Mouse (Mus musculus) heart, postnatal 10 days (tissue): Measurements from ENCODE around the gene Scp2. TPM values are rescaled to one million over a fixed set of nuclear protein-coding genes. Genes with fewer than 3 reads are reported as not detected.
"Not testable (repeated sequence)": the region's sequence is repeated elsewhere in the genome, so short reads cannot be mapped to it uniquely, and the experiment has no call there.

Source experiments
- DNase-seq, 2 experiments: peaks; one replicate each; pipeline ENCODE4 v3.0.0; 2021
- intact Hi-C: fragments of 180-260 bp; cut with DNase I; formaldehyde crosslinking; loops from one replicate; pipeline ENCODE4 v1.15.1; 2025
- total RNA-seq, 2 experiments: library from RNA; stranded (reverse); gene quantifications; 2 replicates each; pipeline ENCODE4 v1.2.3; 2021

Gene Scp2
- 100 to 1,000 TPM; 189 to 194 TPM for total RNA-seq

DNA sequence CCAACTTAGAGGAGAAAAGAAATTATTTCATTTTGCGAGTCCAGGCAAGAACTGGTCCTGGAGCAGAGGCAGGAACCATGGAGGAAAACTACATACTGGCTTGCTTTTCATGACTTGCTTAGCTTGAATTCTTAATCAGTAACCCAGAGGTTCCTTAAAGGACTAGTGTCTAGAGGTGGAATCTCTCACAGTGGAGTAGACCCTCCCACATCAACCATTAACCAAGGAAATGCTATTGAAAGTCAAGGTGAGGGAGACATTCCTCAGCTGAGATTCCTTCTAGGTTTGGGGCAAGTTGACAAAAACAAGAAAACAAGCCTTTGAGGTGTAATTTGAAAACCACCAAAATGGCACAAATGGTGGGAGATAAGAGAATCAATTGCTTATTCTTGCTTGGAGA, at the start of gene Scp2:
TSS of gene Scp2 (minus strand) at position 119 of the 400 bp plus-strand sequence.
- DNase-seq, result no peak
- intact Hi-C loops, result no loop called here

DNA sequence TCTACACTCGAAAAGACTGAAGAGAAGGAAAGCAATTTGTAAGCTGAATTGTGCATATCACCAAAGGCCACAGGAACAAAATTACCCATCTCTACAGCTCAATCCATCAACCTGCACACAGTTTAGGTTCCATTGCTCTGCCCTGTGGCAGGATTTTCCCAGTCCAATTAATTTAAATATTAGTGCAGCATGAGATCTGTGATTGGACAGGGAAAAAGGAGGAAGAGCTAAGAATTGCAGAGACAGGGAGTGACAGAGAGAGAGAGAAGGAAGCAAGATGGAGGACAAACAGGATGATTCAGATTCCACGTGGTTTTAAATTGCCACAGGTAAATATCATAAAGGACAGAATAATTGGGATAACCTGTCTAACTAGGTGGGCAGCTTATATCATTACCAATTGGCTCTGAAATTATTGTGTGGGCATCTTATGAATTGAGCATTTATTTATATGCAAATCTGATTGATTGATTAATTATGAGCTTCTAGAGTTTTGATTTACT, 48.1 kb upstream of the Scp2 start:
- no peak for DNase-seq
- intact Hi-C loops, result no loop called here

DNA sequence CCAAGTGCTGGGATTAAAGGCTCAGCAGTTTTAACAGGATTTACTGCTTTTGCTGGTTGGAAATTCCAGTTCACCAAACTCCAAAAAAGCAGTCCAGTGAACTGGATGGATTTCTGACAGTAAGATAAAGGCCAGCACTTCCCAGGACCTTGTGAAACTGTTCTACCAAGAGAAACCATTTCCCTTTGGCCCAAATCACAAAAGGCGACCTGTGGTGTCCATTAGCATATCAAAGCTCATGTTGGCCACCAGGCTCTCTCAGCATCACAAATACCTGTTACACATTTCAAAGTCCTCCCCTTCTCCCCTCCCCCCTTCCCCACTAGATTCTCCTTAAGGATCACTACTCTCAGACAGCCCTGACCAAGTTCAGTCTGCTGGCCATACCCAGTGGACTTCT, 37.5 kb upstream of the Scp2 start:
- intact Hi-C loops, result no loop called here

DNA sequence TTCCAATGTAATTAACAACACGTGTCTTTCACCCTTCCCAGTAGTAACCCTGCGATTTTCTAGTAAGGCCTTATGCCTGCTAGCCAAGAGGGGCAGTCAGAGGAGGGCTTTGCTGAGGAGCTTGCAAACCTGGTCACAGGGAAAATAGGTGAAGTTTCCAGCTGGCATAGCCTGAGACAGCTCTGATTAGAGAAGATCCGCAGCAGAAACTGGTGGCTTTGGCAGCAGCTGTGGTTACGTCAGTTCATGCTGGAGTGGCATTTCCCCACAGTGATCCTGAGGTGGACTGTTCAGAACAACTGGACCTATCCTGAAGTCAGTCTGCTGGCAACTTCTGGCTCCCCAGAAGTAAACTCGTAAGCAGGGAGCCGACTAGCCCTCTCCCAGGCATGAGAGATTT, 23.3 kb upstream of the Scp2 start:
- intact Hi-C loops, result loop anchor here (5.0 kb wide), 1 partner anchor 159 kb away; the partner anchor contains the start of gene Coa7
- DNase-seq, result no peak

More for the DNA sequence above, 37.5 kb upstream of the Scp2 start:
- no peak for DNase-seq

DNA sequence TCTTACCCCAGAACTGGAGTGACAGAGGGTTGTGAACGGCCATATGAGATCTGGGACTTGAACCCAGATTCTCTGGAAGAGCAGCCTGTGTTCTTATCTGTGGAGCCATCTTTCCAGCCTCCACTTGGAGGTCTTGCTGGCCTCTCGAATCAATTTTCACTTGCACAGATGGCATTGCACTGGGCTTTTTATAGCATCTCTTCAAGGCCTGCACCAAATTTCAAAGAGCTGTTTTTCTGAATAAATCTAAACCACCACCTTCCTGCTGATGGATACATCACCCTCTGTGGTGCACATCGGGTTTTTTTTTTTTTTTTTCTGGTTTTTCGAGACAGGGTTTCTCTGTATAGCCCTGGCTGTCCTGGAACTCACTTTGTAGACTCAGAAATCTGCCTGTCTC, 22.1 kb upstream of the Scp2 start:
- no peak for DNase-seq
- intact Hi-C loops, result loop anchor here (5.0 kb wide), 1 partner anchor 160 kb away; the partner anchor contains the start of gene Coa7

DNA sequence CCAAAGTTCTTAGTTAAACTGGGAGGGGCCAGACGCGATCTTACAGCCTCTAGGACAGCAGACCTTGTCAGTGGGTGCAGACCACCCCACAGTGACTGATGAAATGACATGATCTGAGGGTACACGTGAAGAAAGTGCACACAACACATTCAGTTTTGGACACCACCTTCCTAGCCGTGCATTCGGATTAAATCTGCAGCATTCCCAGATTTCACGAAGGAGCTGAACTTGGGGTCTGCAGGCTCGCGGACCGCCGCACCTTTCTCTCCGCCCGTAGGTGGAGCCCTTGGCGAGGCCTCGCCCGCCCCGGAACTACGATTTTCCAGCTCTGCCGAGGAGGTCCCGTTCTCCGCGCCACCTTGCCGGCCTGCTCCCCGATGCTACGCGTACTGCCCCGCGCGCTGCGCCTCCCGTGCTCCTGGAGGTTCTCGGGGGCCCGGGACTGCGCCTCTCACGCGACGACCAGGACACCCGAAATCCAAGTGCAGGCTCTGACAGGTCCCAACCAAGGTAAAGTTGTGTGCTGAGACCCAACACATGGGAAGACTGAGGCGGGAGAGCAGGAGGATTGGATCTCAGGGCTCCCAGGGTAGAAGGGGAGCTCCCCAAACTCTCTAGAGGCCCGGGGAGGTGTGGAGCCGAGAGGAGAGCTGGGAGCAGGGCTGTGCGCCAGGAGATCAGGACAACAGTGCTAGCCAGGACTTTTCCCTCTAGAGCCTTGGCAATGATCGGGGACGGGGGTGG, 20.5 kb upstream of the Scp2 start, which contains the start of gene Echdc2:
TSS of gene Echdc2 (plus strand) at position 286 of the 744 bp plus-strand sequence.
- intact Hi-C loops, result loop anchor here (5.0 kb wide), 1 partner anchor 162 kb away; the partner anchor contains the start of gene Coa7

DNA sequence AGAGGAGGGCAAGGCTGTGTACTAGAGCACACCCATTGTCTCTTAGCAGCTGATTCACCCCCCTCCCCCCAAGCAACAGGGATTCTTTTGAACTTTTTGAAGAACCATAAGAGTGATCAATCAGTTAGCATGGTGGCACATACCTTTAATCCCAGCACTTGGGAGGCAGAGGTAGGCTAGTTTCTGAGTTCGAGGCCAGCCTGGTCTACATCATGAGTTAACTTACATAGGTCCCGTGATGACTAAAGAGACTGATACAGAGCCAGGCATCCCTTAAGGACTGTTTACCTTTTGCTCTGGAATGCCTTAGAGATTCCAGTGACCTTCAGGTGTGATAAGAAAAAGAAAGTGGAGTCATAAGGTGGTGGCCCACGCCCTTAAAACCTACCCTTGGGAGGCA, 18.5 kb upstream of the Scp2 start:
- intact Hi-C loops, result no loop called here
- DNase-seq, result no peak

More for the DNA sequence above, 20.5 kb upstream of the Scp2 start, which contains the start of gene Echdc2:
- peak; percentile 56 to 62 for DNase-seq

DNA sequence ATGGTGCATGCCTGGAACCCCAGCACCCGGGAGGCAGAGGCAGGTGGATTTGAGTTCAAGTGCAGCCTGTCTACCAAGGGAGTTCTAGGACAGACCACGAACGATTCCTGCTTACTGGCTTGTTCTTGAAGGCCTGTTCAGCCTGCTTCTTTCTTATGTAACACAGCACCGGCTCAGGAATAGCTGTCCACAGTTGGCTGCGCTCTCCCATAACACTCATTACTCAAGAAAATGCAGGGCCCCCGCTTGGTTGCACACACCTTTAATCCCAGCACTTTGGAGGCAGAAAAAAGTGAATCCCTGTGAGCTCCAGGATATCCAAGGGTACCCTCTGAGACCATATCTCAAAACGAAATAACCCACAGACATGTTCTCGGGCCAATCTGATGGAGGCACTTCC, 17.1 kb upstream of the Scp2 start:
- DNase-seq, result no peak
- intact Hi-C loops, result no loop called here

DNA sequence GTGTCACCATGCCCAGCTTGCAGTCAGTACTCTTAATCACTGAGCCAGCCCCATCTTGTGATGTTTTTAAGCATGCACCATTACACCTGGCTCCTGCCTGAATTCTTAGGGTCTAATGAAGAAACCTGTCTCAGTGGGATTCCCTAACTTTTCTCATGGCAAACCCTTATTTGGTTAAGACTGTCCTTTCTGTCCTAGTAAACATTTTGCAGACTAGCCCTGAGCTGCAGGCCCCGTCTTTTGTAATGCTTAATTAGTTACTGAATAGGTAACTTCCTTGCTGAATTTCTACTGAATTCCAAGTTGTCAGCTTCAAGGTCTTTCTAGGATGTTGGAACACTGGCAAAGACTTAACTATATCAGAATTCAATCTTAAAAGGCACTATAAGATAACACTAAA, 10.3 kb upstream of the Scp2 start:
- DNase-seq, intact Hi-C loops: not testable (repeated sequence)

DNA sequence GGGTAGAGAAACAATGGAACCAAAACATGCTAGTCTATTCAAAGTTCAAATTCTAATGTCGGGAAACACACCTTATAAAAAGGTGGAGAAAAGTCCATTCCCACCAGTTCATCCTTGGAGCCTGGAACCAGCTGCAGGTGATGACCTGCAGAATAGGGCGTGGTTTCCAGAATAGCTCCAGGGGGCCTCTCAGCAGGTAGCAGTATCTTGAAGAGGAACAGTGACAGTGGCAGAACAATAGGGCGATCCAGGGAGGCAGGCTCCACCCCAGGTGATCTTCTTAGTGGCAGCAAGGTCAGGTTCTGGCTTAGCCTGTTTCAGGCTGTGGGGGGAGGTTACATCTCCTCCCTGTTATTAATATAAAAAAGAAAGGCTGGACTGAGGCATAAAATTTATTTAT, 756 bp upstream of the Scp2 start:
- intact Hi-C loops, DNase-seq: not testable (repeated sequence)

DNA sequence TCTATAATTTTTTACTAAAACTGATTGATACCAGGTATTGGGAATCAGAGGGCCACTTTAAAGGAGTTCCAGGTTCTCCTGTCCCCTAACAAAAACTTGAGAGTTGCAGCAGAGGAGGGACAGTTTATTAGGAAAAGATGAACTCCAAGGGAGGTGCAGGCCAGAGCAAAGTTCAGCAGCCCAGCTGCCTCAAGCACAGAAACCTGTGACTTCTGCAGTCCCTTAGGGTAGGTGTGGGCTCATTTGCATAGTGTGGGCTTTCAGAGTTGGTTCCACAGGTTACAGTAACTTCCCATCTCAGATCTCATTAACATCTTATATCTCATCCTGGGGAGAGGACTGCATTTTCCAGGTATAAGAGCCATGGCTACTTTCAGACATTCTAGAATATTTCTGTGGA, 1.0 kb downstream of the Scp2 start:
- intact Hi-C loops, result no loop called here
- no peak for DNase-seq

DNA sequence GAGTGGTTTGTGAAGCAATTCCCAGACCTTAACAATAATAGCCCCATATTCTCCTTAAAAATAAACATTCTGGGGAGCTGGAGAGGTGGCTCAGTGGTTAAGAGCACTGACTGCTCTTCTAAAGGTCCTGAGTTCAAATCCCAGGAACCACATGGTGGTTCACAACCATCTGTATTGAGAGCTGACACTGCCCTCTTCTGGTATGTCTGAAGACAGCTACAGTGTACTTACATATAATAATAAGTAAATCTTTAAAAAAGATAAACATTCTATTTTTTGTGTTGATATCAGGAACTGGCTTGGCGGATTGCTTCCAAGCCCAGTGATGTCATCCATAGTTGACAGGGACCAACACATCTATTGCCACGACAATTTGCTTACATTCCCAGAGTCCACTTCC, 1.6 kb downstream of the Scp2 start:
- DNase-seq, intact Hi-C loops: not testable (repeated sequence)

DNA sequence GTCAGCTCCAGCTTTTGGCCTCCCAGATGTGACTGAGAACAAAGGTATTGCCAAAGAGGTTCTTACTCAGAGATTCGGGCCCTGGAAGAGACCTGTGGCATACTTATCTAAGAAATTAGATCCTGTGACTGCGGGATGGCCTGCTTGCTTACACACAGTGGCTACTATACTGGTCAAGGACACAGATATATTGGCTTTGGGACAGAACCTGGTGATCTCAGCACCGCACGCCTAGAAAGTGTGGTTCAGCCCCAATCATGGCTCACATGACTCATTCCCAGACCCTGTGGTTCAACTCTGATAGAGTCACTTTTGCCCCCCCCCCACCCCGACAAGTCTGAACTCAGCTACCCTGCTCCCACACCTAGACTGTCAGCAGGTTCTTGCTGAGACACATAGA, 7.9 kb downstream of the Scp2 start:
- no peak for DNase-seq
- intact Hi-C loops, result no loop called here

DNA sequence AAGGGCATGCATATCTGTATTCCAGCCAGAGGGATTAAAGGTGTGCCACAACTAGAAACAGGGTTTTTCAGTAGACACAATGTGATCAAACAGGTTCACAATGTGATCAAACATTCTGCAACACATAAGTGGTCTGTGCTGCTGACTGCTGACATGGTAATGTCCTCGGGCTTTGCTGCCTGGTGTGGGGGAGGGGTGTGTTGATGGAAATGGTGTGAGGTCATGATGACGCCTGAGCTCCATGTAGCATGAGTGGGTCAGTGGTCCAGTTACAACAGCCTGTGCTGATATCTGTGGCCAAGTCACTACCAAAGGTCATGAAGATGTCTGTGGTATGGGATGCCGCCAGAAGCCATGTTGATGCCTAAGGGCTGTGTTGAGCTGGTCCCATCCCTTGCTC, 14.3 kb downstream of the Scp2 start:
- intact Hi-C loops, result no loop called here
- DNase-seq, result no peak

DNA sequence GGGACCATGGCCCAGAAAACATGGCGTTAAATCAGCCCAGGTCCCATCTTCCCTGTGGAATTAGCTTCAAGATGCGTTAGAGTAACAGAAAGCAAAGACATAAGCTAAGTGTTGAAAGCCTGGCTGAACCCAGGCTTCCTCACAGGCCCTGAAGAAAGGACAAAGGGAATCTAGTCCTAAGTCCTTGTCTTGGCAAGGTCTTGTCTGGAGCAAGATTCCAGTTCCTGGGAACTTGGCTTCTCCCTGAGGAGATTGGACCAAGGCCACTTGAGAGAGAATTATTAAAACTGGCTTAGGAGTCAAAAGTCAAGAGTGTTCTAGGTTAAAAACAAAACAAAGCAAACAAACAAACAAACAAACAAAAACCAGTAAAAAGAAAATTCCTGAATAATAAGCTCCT, 16.5 kb downstream of the Scp2 start:
- DNase-seq, result peak in 1 of 2 experiments; percentile 8
- intact Hi-C loops, result no loop called here

DNA sequence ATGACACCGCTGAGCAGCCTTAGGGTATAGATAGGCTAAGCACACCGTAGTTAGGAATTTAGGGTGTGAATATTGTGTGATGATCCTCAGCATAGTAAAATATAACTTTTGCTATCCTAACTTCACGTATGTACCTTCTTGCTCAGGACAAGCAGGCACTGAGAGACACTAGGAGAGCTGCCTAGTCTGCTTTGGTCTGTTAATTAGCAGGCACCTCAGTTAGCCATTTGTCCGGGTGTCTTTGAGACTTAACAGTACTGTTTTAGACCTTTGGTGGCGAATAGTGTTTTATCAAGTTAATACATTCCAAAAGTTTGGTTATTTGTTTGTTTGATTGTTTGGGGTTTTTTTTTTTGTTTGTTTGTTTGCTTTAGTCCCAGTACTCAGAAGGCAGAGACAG, 17.3 kb downstream of the Scp2 start:
- intact Hi-C loops, result no loop called here
- no peak for DNase-seq

DNA sequence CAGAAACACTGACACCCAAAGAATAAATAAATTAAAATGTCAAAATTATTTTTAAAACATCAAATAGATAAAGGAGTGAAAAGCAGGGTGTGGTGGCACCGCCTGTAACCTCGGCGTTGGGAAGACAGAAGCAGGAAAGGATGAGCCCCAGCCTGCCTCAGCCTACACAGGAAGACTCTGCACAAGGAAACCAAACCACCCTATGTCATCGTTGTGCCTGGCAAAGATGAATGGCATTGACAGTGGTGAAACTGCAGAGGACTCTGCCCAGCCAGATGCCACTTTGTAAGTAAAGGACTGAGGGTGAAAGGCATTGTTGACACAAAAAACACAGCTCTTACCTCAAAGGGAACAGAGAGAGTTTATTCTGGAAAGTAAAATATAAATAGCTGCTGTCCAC, 18.5 kb downstream of the Scp2 start:
- intact Hi-C loops, result no loop called here
- no peak for DNase-seq

DNA sequence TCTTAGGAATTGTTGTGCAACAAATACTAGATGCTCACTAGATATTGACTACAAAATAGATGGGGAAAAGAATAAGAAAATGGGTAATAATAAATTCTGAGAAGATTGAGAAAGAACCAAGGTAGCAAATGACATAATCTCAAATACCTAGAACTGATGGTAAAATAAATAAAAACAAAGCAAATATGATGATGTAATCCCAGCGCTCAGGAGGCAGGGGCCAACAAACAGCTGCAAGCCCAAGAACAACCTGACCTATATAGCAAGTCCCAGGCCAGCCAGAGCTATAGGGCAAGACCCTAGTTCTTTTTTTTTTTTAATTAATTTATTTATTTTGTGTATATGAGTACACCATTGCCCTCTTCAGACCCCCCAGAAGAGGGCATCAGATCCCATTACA, 20.7 kb downstream of the Scp2 start:
- intact Hi-C loops, result no loop called here

DNA sequence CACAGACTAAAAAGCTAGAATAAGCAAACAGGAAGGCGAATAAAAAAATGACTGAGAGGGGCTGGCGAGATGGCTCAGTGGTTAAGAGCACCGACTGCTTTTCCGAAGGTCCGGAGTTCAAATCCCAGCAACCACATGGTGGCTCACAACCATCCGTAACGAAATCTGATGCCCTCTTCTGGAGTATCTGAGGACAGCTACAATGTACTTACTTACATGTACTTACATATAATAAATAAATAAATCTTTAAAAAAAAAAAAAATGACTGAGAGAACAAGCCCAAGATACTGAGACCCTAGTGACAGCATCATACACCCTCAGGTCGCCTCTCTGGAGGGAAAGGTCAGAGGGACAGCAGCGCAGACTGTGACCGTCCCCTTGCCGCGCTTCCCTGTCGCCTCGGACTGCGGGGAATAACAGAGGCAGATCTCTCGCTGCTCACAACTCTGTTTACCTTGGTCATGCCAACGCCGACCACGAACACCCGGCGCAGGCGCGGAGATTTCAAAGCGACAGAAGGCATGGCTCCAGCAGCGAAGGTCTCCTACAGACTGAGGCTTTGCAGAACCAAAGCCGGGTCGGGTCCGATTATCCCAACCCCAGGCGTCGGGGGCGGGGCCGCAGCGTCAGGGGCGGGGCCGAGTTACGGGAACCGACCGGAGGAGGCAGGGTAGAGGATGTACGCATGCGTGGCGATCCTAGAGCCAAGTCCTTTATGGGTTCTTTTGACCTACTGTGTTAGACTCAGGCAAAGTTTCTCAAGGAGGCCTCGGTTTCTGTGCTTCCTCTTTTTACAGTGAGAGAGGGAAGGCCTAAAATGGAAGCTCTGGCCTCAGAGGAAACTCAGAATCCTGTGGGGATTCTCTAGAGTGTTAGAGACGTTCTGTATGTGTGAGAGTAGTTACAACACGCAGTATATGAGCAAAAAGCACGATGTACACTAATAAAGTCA, 26.6 kb downstream of the Scp2 start:
- intact Hi-C loops, result loop anchor here (5.0 kb wide), 2 partner anchors 46 to 176 kb away; no protein-coding TSS in a partner anchor

More for the DNA sequence above, 20.7 kb downstream of the Scp2 start:
- DNase-seq, result no peak

DNA sequence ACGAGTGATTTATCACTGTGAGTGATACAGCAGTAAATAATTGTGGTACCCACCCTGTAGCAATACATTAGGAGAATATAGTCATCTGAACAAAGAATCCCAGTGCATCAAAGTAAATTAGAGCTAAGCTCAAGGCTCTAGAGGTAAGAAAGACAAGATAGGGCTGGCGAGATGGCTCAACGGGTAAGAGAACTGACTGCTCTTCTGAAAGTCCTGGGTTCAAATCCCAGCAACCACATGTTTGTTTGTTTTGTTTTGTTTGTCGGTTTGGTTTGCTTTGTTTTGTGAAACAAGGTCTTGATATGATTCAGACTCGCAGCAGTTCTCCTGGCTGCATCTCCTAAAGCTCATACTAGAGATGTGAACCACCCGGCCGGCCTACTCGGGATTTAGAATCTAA, 27.3 kb downstream of the Scp2 start:
- DNase-seq, result peak; percentile 9 to 23
- intact Hi-C loops, result loop anchor here (5.0 kb wide), 2 partner anchors 45 to 175 kb away; no protein-coding TSS in a partner anchor

More for the DNA sequence above, 26.6 kb downstream of the Scp2 start:
- DNase-seq, result peak; percentile 95 to 96

DNA sequence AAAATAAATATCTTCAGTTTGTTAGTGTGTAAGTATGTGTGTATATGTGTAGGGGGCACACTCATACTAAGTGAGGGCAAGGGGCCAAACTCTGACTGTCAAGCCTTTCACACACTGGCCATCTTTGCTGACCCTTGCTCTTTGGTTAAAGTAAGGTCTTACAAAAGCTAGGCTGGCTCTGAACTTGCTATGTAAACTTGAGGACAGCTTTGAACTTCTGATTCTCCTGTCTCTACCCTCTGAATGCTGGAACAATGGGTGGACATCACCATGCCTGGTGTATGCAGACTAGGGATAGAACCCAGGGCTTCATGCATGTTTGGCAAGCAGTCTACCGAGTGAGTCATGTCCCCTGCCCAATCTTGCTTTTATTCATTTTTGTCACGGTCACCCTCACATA, 28.3 kb downstream of the Scp2 start:
- intact Hi-C loops, result loop anchor here (5.0 kb wide), 2 partner anchors 44 to 174 kb away; no protein-coding TSS in a partner anchor
- no peak for DNase-seq
